Mouse (Mus musculus): Measurements from ENCODE around the gene Fbxo42. TPM values are rescaled to one million over a fixed set of nuclear protein-coding genes. Genes with fewer than 3 reads are reported as not detected.

Fbxo42 gene
- polyA plus RNA-seq, 2 experiments: 23.1 to 29.7 TPM

DNA sequence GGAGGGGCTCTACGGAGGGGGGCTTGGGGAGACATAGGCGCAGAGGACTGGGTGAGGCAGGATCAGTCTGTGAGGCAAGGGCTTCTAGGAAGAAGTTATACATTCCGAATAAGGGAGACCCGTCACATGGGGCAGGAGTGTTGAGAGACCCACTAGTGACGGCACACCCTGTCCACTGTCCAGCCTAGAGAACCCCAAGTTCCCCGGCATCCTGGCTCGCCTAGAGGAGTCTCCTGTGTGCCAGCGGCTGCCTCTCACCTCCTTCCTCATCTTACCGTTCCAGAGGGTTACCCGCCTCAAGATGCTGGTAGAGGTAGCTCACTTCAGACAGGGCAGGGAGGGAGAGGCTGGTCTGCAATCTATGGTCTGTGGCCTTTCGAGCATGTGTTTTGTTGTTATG lies 101.7 kb downstream of the Fbxo42 start:
- Histone ChIP-seq H3K9me3 (ENCODE audit: control insufficient read depth, low read length) (no peaks in the 10 kb centered on the region), H3K27ac (replicated peaks; ENCODE audit: low read depth, low read length) (no peak overlapping the region), H3K4me1 (ENCODE audit: control insufficient read depth, insufficient read depth, low read length) (peaks cover 33% of the 10 kb centered on the region), H3K27me3 (ENCODE audit: control insufficient read depth, insufficient read depth, low read length) (peaks cover 37% of the 10 kb centered on the region), H3K36me3 (ENCODE audit: control insufficient read depth, insufficient read depth, low read length) (peaks cover 7% of the 10 kb centered on the region; the same call in 1 of the 2 replicates), H3K4me2 (replicated peaks; ENCODE audit: low read depth, low read length, severe bottlenecking) (no peak overlapping the region), H3K9ac (ENCODE audit: low read depth, low read length, severe bottlenecking) (no peak overlapping the region), H3K4me3 (replicated peaks; ENCODE audit: low read length) (no peak overlapping the region)
- DNase-seq (ENCODE audit: low spot score) (no peak), ATAC-seq (ENCODE audit: low FRiP score, low read depth) (no peak)
- TF ChIP-seq POLR2A (IDR thresholded peaks at IDR 0.05; ENCODE audit: borderline replicate concordance, extremely low read depth, insufficient read depth, insufficient read length): no peak
- WGBS: 74% methylated on average over 11 of the region's 11 CpGs

DNA sequence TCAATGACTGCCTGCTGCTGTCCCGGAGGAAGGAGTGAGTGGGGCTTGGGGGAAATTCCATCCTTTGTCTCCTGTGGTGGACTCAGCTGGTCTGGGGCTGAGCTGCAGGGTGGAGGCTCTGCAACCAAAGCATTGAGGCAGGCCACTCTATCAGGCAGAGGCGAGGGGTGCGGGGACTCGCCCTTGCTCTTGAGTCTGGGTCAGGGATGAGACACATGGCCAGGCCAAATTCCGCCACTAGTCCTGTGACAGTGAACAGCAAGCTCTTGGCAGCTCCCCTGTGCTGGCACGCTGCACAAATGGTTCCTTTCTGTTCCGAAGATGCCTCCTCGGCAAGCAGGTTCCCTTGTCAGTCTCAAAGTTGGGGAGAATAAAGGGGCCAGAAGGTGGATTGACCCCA lies 103.4 kb downstream of the Fbxo42 start:
- Histone ChIP-seq H3K27me3 (ENCODE audit: control insufficient read depth, insufficient read depth, low read length) (peaks cover 36% of the 10 kb centered on the region), H3K27ac (replicated peaks; ENCODE audit: low read depth, low read length) (no peak overlapping the region), H3K36me3 (ENCODE audit: control insufficient read depth, insufficient read depth, low read length) (peaks cover 7% of the 10 kb centered on the region), H3K4me3 (replicated peaks; ENCODE audit: low read length) (no peak overlapping the region), H3K4me1 (ENCODE audit: control insufficient read depth, insufficient read depth, low read length) (peaks cover 22% of the 10 kb centered on the region), H3K4me2 (replicated peaks; ENCODE audit: low read depth, low read length, severe bottlenecking) (no peak overlapping the region), H3K9me3 (ENCODE audit: control insufficient read depth, low read length) (no peaks in the 10 kb centered on the region), H3K9ac (ENCODE audit: low read depth, low read length, severe bottlenecking) (no peak overlapping the region)
- no peak for TF ChIP-seq POLR2A (IDR thresholded peaks at IDR 0.05; ENCODE audit: borderline replicate concordance, extremely low read depth, insufficient read depth, insufficient read length)
- WGBS: 77% methylated on average over 8 of the region's 8 CpGs
- ATAC-seq (ENCODE audit: low FRiP score, low read depth) (no peak), DNase-seq (ENCODE audit: low spot score) (no peak)

DNA sequence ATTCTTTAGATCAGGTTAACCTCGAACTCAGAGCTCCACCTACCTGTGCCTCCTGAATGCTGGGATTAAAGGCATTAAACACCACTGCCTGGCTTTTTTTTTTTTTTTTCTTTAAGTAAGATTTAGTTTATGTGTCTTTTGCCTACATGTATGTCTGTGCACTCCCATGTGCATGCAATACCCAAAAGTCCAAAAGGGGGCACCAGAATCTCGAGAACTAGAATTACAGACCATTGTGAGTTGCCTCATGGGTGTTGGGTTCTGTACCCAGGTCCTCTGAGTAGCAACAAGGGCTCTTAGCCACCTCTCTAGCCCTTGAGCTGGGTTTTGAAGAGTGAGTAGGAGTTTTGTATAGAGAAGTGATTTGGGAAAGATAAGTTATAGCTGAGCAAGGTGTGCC lies 104.9 kb downstream of the Fbxo42 start:
- no peak overlapping the region for H3K4me2 ChIP-seq (replicated peaks; ENCODE audit: low read depth, low read length, severe bottlenecking)
- no peak overlapping the region for H3K4me3 ChIP-seq (replicated peaks; ENCODE audit: low read length)
- no peak overlapping the region for H3K9ac ChIP-seq (ENCODE audit: low read depth, low read length, severe bottlenecking)
- no peak for DNase-seq (ENCODE audit: low spot score)
- H3K4me1 ChIP-seq (ENCODE audit: control insufficient read depth, insufficient read depth, low read length): peaks cover 7% of the 10 kb centered on the region; the same call in 1 of the 2 replicates
- no peaks in the 10 kb centered on the region for H3K9me3 ChIP-seq (ENCODE audit: control insufficient read depth, low read length)
- H3K36me3 ChIP-seq (ENCODE audit: control insufficient read depth, insufficient read depth, low read length): peaks cover 10% of the 10 kb centered on the region
- TF ChIP-seq POLR2A (IDR thresholded peaks at IDR 0.05; ENCODE audit: borderline replicate concordance, extremely low read depth, insufficient read depth, insufficient read length): no peak
- 73% methylated on average over 2 of the region's 2 CpGs for WGBS
- no peak overlapping the region for H3K27ac ChIP-seq (replicated peaks; ENCODE audit: low read depth, low read length)
- ATAC-seq (ENCODE audit: low FRiP score, low read depth): no peak
- H3K27me3 ChIP-seq (ENCODE audit: control insufficient read depth, insufficient read depth, low read length): peaks cover 20% of the 10 kb centered on the region

Other genes with a start within 250 kb of the Fbxo42 start
- gene Padi2, start 241.6 kb upstream of the Fbxo42 start, polyA plus RNA-seq (2012; rRNA removed): 1.3 and 1.9 TPM in 2 replicates
- 1.3 and 1.9 TPM in 2 replicates for gene Padi2, start 241.6 kb upstream of the Fbxo42 start, polyA plus RNA-seq (2014; fragmentation: Nextera tagmentation; extraction: Ambion mirVana)
- 156 and 175 TPM in 2 replicates for gene Sdhb, start 186.7 kb upstream of the Fbxo42 start, polyA plus RNA-seq (2012; rRNA removed)
- gene Sdhb, start 186.7 kb upstream of the Fbxo42 start, polyA plus RNA-seq (2014; fragmentation: Nextera tagmentation; extraction: Ambion mirVana): 380 and 381 TPM in 2 replicates
- gene Atp13a2, start 161.0 kb upstream of the Fbxo42 start, polyA plus RNA-seq (2012; rRNA removed): 74.6 and 112 TPM in 2 replicates
- 43.7 and 45.0 TPM in 2 replicates for gene Atp13a2, start 161.0 kb upstream of the Fbxo42 start, polyA plus RNA-seq (2014; fragmentation: Nextera tagmentation; extraction: Ambion mirVana)
- 708 and 919 TPM in 2 replicates for gene Mfap2, start 137.5 kb upstream of the Fbxo42 start, polyA plus RNA-seq (2012; rRNA removed)
- gene Mfap2, start 137.5 kb upstream of the Fbxo42 start, polyA plus RNA-seq (2014; fragmentation: Nextera tagmentation; extraction: Ambion mirVana): 1,017 and 1,089 TPM in 2 replicates
- gene Crocc, start 87.4 kb upstream of the Fbxo42 start, polyA plus RNA-seq (2012; rRNA removed): 25.9 and 27.8 TPM in 2 replicates
- 5.4 and 7.3 TPM in 2 replicates for gene Crocc, start 87.4 kb upstream of the Fbxo42 start, polyA plus RNA-seq (2014; fragmentation: Nextera tagmentation; extraction: Ambion mirVana)
- 79.1 and 91.0 TPM in 2 replicates for gene Necap2, start 69.6 kb upstream of the Fbxo42 start, polyA plus RNA-seq (2012; rRNA removed)
- gene Necap2, start 69.6 kb upstream of the Fbxo42 start, polyA plus RNA-seq (2014; fragmentation: Nextera tagmentation; extraction: Ambion mirVana): 83.2 and 90.5 TPM in 2 replicates
- gene Spata21, start 59.6 kb upstream of the Fbxo42 start, polyA plus RNA-seq (2012; rRNA removed): 0.04 and 0.08 TPM in 2 replicates
- 0.18 and 0.43 TPM in 2 replicates for gene Spata21, start 59.6 kb upstream of the Fbxo42 start, polyA plus RNA-seq (2014; fragmentation: Nextera tagmentation; extraction: Ambion mirVana)
- gene Szrd1, start 8.1 kb upstream of the Fbxo42 start, polyA plus RNA-seq (2012; rRNA removed): 63.7 and 71.4 TPM in 2 replicates
- gene Szrd1, start 8.1 kb upstream of the Fbxo42 start, polyA plus RNA-seq (2014; fragmentation: Nextera tagmentation; extraction: Ambion mirVana): 38.6 and 39.1 TPM in 2 replicates
- gene Rsg1, start 66.0 kb downstream of the Fbxo42 start, polyA plus RNA-seq (2012; rRNA removed): 3.6 and 4.2 TPM in 2 replicates
- gene Rsg1, start 66.0 kb downstream of the Fbxo42 start, polyA plus RNA-seq (2014; fragmentation: Nextera tagmentation; extraction: Ambion mirVana): 5.5 and 6.1 TPM in 2 replicates
- gene Arhgef19, start 91.6 kb downstream of the Fbxo42 start, polyA plus RNA-seq (2012; rRNA removed): 20.4 and 21.8 TPM in 2 replicates
- gene Arhgef19, start 91.6 kb downstream of the Fbxo42 start, polyA plus RNA-seq (2014; fragmentation: Nextera tagmentation; extraction: Ambion mirVana): 15.3 and 18.7 TPM in 2 replicates
- 9.4 and 13.1 TPM in 2 replicates for gene Epha2, start 153.3 kb downstream of the Fbxo42 start, polyA plus RNA-seq (2012; rRNA removed)
- gene Epha2, start 153.3 kb downstream of the Fbxo42 start, polyA plus RNA-seq (2014; fragmentation: Nextera tagmentation; extraction: Ambion mirVana): 2.2 and 2.4 TPM in 2 replicates
- 1.2 and 1.8 TPM in 2 replicates for gene Fam131c, start 220.3 kb downstream of the Fbxo42 start, polyA plus RNA-seq (2012; rRNA removed)
- gene Fam131c, start 220.3 kb downstream of the Fbxo42 start, polyA plus RNA-seq (2014; fragmentation: Nextera tagmentation; extraction: Ambion mirVana): 1.5 and 1.6 TPM in 2 replicates